Mouse (Mus musculus) thymus, adult 2 months (tissue): ENCODE measurements around the gene Nudt21.

Experiments used
- CTCF ChIP-seq: fragments of 200-500 bp; IDR thresholded peaks from 2 replicates; pipeline ENCODE4 v1.5.1; 2012; ENCODE audit warnings: mild to moderate bottlenecking, control low read depth, low read length, moderate library complexity, borderline replicate concordance; ENCODE audit not compliant: control insufficient read depth, poor library complexity, insufficient read depth; ENCODE audit errors: extremely low read depth
- POLR2A ChIP-seq: fragments of 200-500 bp; IDR thresholded peaks from 2 replicates; pipeline ENCODE4 v1.6.1; 2012; ENCODE audit warnings: mild to moderate bottlenecking, low read length, control low read depth, moderate library complexity; ENCODE audit not compliant: control insufficient read depth, poor library complexity, insufficient read depth; ENCODE audit errors: extremely low read depth

DNA sequence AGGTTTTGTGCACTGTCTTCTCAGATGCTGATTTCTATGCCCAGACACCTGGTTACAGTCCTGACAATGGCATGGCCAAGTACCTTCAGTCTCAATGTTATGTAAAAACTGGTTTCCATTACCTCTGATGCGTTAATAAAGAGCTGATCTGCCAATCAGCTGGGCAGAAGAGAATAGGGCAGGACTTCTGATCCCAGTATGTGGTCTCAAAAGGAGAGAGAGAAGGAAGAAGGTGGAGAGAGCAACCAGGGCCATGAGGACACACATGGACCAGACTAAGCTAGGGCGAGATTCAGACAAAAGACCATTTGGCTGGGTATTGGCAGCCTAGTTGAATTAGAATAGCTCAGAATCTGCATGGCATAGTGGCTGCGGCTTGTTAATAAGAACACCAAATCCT is 3.2 kb downstream of the Nudt21 start:
- TF ChIP-seq CTCF, result no peak
- TF ChIP-seq POLR2A, result no peak
